In the genomic region with DNA sequence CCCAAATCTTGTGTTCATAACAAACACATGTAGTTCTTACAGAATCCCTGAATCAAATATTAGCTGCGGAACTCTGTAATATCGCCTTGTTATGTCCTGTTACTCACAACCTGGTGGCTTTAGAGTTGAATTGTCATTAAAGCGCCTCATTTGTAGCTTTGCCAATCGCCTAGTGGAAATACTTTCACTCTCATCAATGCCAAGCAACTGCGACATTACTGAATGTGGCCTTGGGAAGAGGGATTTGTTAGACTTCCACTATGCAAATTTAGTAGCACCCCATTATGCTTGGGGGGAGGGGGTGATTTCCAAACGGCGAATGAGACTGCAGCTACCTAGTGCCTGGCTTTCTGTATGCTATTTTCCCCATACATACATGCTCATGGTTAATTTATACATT, we compare ENCODE assay signal across 13 mouse cellular contexts. TPM values are rescaled to one million over a fixed set of nuclear protein-coding genes. Genes with fewer than 3 reads are reported as not detected.
"Had no signal": no experiment of that assay in that cellular context is flagged by ENCODE, and none has a peak within 500 bp of the region (broad histone marks: within the 10 kb centered on the region; RNA-seq: fewer than 3 reads in every experiment).

No protein-coding gene starts in this region.

- H3K36me3 ChIP-seq: limb, embryonic 10.5 days; liver, embryonic 15.5 days; midbrain, embryonic 13.5 days; neural tube, embryonic 12.5 days had no signal

- H3K27me3 ChIP-seq: liver, embryonic 15.5 days; neural tube, embryonic 12.5 days had no signal

- H3K4me1 ChIP-seq: liver, embryonic 15.5 days; midbrain, embryonic 13.5 days had no signal

- H3K4me3 ChIP-seq: left cerebral cortex, adult 2 months; limb, embryonic 10.5 days; liver, embryonic 15.5 days; midbrain, embryonic 13.5 days; neural tube, embryonic 12.5 days had no signal

- H3K9me3 ChIP-seq: limb, embryonic 10.5 days; liver, embryonic 15.5 days; megakaryocyte, embryonic 14.5 days; midbrain, embryonic 13.5 days; neural tube, embryonic 12.5 days had no signal

- H3K9ac ChIP-seq: liver, embryonic 15.5 days; midbrain, embryonic 13.5 days; neural tube, embryonic 12.5 days had no signal

- ATAC-seq: midbrain, embryonic 13.5 days had no signal

- DNase-seq: kidney, adult 8-10 months; lung, adult 2 months; thymus, postnatal 4 days had no signal

- H3K27ac ChIP-seq: left cerebral cortex, adult 2 months; limb, embryonic 10.5 days; liver, embryonic 15.5 days; macrophage; midbrain, embryonic 13.5 days; neural tube, embryonic 12.5 days; stomach, postnatal 0 days had no signal

- H3K4me2 ChIP-seq: liver, embryonic 11.5 days; liver, embryonic 15.5 days; midbrain, embryonic 13.5 days; neural tube, embryonic 12.5 days had no signal

RNA-seq across cellular contexts. Expression of gene Aldh1a3, which starts 50.8 kb away (rescaled TPM):
- total RNA-seq: neutrophil, adult 5-6 weeks had no signal
- polyA plus RNA-seq: macrophage had no signal
